Mouse (Mus musculus): ENCODE measurements around the gene Defb11. TPM values are rescaled to one million over a fixed set of nuclear protein-coding genes. Genes with fewer than 3 reads are reported as not detected.
"Not testable (repeated sequence)": the region's sequence is repeated elsewhere in the genome, so short reads cannot be mapped to it uniquely, and the experiment has no call there.

Gene Defb11
- not detected for total RNA-seq (2021)
- long read RNA-seq, experiment 1: 0 reads
- long read RNA-seq, experiment 2: 0 reads

GRCm38 (mm10) chr8:21906290-21906689 lies at the start of gene Defb11:
Gene Defb11, minus strand, starts transcription at chr8:21906412.
- not testable (repeated sequence) for DNase-seq

DNA sequence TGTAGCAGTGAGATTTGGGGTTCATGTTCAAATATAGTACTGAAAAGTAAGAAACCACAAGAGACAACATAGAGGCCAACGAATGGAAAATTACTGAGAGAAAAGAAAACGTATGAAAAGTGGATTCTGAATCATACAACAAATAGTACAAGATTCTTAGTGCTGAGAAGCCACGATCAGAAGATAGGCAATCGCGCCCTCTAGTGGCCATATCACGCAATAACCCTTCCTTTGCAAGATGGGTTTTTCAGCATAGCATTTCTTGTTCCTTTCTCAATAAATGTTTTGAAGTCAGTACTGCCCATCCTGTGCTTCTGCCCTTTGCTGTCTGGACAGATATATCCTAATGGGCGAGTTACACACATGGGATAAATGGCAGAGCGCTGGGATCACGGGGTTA lies 49.1 kb upstream of the Defb11 start:
- DNase-seq: no peak

- DNase-seq: no peak
Measured at GRCm38 (mm10) chr8:21947311-21948017, 41.3 kb upstream of the Defb11 start.

DNA sequence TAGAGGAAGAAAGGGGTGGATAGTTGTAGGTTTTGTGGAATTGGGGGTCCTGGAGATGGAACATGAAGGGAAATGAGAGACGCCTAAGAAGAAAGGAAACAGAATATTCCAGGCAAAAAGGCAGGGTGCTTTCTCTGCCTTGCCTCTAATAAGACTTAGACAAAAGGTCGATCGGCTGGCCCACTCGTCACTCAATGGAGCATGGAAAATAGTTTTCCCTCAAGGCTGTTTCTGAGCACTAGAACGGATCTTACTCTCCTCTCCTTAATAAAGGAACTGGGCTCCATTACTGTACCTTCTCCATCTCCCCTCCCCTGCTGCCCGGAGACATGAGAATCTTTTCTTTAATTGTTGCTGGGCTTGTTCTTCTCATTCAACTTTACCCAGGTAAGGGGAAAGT lies 40.2 kb upstream of the Defb11 start, which contains the start of gene Defb13:
Gene Defb13 (plus strand): TSS at position 301 of the 400 bp plus-strand sequence.
- DNase-seq: no peak

- not testable (repeated sequence) for DNase-seq
Measured at GRCm38 (mm10) chr8:21938052-21938451, 31.8 kb upstream of the Defb11 start, which contains the start of gene Defb35. Gene Defb35, plus strand, starts transcription at chr8:21938352.

DNA sequence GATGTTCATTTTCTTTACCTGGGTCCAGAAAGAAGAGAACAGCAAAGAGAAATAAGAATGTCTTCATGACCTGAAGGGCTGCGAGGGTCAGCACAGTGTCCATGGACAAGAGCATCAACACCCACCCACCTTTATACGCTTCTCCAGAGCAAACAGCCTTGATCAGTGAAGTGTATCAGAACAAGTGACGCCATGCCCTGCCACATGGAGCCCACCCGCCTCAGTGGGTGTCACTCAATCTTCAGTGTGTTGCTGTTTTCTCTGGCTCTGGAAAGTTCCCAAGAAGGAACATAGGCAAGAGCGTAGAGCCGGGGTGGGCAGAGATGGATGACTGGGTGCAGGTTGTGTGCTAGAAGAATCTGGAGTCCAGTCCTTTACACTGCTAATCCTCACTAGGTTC lies 26.4 kb upstream of the Defb11 start, which contains the start of gene Defb15:
Gene Defb15 (minus strand): TSS at position 101 of the 400 bp plus-strand sequence.
- DNase-seq: no peak

- DNase-seq: not testable (repeated sequence)
Measured at GRCm38 (mm10) chr8:21930754-21931153, 24.5 kb upstream of the Defb11 start.

DNA sequence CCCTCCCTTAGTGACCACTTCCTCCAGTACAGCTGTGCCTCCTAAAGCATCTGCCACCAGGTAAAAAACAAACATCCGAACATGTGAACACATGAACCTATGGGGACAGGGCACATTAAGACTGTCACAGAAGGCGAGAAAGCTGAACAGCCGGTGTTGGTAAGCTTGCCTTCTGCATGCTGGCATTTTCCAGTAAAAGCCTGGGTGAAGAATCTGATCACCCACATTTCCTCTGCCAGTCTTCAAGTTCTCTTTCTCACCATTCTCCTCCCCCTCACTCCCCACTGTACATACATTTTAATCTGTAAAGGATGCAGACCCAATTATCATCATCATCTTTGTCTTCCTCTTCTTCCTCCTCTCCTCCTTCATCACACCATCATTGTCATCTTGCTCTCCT lies 9.4 kb upstream of the Defb11 start:
- no peak for DNase-seq

DNA sequence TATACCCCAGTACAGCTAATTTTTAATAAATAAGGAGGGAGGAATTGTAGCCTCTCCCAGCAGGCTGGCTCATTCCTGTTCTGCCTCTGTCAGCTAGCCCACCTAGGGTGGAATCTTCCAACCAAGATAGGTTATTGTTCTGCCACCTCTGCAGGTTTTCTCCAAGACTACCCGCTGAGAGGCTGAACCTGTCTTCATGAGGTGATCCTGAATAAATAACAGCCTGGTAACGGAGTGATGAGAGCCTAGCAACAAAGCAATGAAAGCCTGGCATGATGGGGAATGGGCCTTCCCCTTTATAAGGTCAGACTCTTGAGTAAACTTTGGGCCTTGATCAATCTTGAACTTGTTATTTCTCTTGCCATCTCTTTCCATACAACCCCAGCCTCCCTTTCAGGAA lies 6.3 kb upstream of the Defb11 start:
- no peak for DNase-seq

- DNase-seq: no peak
Measured at GRCm38 (mm10) chr8:21911931-21912330, 5.7 kb upstream of the Defb11 start.

- DNase-seq: not testable (repeated sequence)
Measured at GRCm38 (mm10) chr8:21885321-21885720, 20.9 kb downstream of the Defb11 start, which contains the start of gene Defb9. Gene Defb9, minus strand, starts transcription at chr8:21885421.

- DNase-seq: not testable (repeated sequence)
Measured at GRCm38 (mm10) chr8:21858586-21858985, 47.6 kb downstream of the Defb11 start, which contains the start of gene Defb10. Gene Defb10, plus strand, starts transcription at chr8:21858901.

Other genes starting within 250 kb of the Defb11 start
- gene Defa34, start 240.6 kb downstream of the Defb11 start, total RNA-seq (2021): not detected
- gene AY761184, start 202.8 kb downstream of the Defb11 start, total RNA-seq (2021): not detected
- gene Defa24, start 171.9 kb downstream of the Defb11 start, total RNA-seq (2021): not detected
- gene Defb50, start 82.9 kb downstream of the Defb11 start, total RNA-seq (2021): not detected
- gene Defb2, start 66.5 kb downstream of the Defb11 start, total RNA-seq (2021): not detected
- not detected for gene Defb10, start 47.5 kb downstream of the Defb11 start, total RNA-seq (2021)
- not detected for gene Defb9, start 21.0 kb downstream of the Defb11 start, total RNA-seq (2021)
- not detected for gene Defb15, start 26.3 kb upstream of the Defb11 start, total RNA-seq (2021)
- not detected for gene Defb35, start 31.9 kb upstream of the Defb11 start, total RNA-seq (2021)
- gene Defb13, start 40.4 kb upstream of the Defb11 start, total RNA-seq (2021): not detected
- not detected for gene Fam90a1a, start 52.3 kb upstream of the Defb11 start, total RNA-seq (2021)
- not detected for gene Ccdc70, start 63.4 kb upstream of the Defb11 start, total RNA-seq (2021)
- under 1 TPM in 1 of 2 experiments, not detected in 1; 0.03 TPM for gene Atp7b, start 153.9 kb upstream of the Defb11 start, total RNA-seq (2021)
- 1 to 10 TPM; 4.2 to 4.8 TPM for gene Alg11, start 154.3 kb upstream of the Defb11 start, total RNA-seq (2021)
- under 1 TPM in 1 of 2 experiments, not detected in 1; 0.23 TPM for gene Nek5, start 218.6 kb upstream of the Defb11 start, total RNA-seq (2021)

All from gastrocnemius, postnatal 25 days (tissue).